Mouse (Mus musculus): Measurements from ENCODE around the gene Lrrc20. TPM values are rescaled to one million over a fixed set of nuclear protein-coding genes. Genes with fewer than 3 reads are reported as not detected.
A peak's percentile ranks its signal among the peaks of the same experiment; 100 is the strongest.

The Lrrc20 gene
- polyA plus RNA-seq, 1 experiment = 4.6 TPM

DNA sequence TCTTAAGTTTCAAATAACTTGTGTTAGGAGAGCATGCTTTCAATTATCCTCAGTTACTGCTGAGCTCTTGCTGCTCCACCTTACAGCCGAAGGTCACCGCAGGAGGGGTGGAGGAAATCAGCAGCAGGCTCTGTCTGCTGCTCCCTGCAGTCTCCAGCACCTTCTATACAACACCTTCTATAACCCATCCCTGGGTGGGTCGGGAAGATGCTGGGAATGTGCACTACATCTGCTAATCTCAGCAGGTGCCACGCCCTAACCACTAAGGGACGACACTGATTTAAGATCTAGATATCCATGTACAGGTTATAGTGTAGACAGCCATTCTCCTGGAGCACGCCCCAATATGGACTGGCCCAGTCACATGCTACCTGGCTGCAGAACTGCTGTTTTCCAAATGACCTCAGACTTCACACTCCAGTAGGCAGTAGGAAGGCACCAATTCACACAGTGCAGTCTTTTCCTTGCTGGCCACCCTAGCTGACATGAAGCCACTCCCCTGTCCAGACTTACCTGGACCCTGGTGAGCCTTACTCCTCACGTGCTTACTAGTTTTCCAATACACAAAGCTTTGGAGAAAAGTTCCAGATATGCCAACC lies 35.3 kb upstream of the Lrrc20 start:
- TF ChIP-seq CTCF (conservative IDR thresholded peaks at IDR 0.05; ENCODE audit: insufficient read depth, insufficient read length, low read depth, low read length) = no peak
- no peak for TF ChIP-seq POLR2A (IDR thresholded peaks at IDR 0.05; ENCODE audit: low read depth, low read length)
- WGBS = 42% methylated on average over 7 of the region's 7 CpGs
- no peaks in the 10 kb centered on the region for H3K36me3 ChIP-seq (ENCODE audit: control insufficient read depth, insufficient read depth, low read length)
- H3K4me3 ChIP-seq (ENCODE audit: insufficient read depth, low read depth, low read length) = no peak overlapping the region
- peak; percentile 90 for DNase-seq
- peak overlapping the region; percentile 34; the same call in 1 of the 2 replicates for H3K27ac ChIP-seq (ENCODE audit: insufficient read depth, low read depth, low read length)
- peaks cover 37% of the 10 kb centered on the region for H3K4me1 ChIP-seq (ENCODE audit: control insufficient read depth, insufficient read depth, low read length)
- H3K27me3 ChIP-seq (replicated peaks; ENCODE audit: control insufficient read depth, insufficient read depth, low read length) = no peaks in the 10 kb centered on the region

DNA sequence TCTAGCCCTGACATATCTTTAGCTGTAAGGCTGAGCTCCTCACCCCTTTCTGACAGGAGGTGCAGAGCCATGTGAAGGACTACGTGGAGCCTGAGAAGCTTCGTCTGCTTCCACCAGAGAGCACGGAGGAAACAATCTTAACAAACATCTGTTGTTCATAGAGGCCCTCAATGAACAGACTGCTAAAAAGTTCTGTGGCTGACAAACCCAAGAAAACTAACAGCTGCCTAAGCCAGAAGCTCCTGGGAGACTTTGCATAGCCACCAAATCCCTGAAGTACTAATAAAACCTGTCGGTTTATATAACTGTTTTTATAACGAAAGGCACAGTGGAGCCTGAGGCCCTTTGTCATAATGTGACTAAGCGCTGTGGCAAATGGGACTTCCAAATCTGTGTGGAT lies 32.1 kb upstream of the Lrrc20 start:
- 38% methylated on average over 6 of the region's 6 CpGs for WGBS
- Histone ChIP-seq H3K4me3 (ENCODE audit: insufficient read depth, low read depth, low read length) (no peak overlapping the region), H3K27ac (ENCODE audit: insufficient read depth, low read depth, low read length) (peak overlapping the region; percentile 73), H3K4me1 (ENCODE audit: control insufficient read depth, insufficient read depth, low read length) (peaks cover 60% of the 10 kb centered on the region), H3K36me3 (ENCODE audit: control insufficient read depth, insufficient read depth, low read length) (no peaks in the 10 kb centered on the region), H3K27me3 (replicated peaks; ENCODE audit: control insufficient read depth, insufficient read depth, low read length) (no peaks in the 10 kb centered on the region)
- DNase-seq = peak; percentile 10
- no peak for TF ChIP-seq POLR2A (IDR thresholded peaks at IDR 0.05; ENCODE audit: low read depth, low read length)
- no peak for TF ChIP-seq CTCF (conservative IDR thresholded peaks at IDR 0.05; ENCODE audit: insufficient read depth, insufficient read length, low read depth, low read length)

DNA sequence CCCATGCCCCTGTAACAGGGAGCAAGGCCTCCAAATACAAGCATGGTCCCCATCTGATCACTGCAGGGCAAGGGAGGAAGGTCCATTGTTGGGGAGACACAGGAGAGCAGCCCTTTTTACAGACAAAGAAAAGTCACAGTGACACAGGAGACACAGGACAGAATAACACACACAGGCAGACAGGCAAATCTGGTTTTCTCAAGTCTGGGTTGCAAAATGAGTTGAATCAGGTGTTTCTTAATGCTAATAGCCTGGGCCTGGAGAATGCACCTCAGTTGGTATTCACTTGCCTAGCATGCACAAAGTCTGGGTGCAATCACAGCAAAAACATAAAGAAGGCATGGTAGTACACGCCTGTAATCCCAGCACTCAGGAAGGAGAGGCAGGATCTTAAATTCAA lies 31.7 kb upstream of the Lrrc20 start:
- DNase-seq = peak; percentile 8
- WGBS = 34% methylated on average over 1 of the region's 1 CpGs
- no peak overlapping the region for H3K4me3 ChIP-seq (ENCODE audit: insufficient read depth, low read depth, low read length)
- H3K4me1 ChIP-seq (ENCODE audit: control insufficient read depth, insufficient read depth, low read length) = peaks cover 64% of the 10 kb centered on the region
- no peaks in the 10 kb centered on the region for H3K36me3 ChIP-seq (ENCODE audit: control insufficient read depth, insufficient read depth, low read length)
- TF ChIP-seq POLR2A (IDR thresholded peaks at IDR 0.05; ENCODE audit: low read depth, low read length) (no peak), CTCF (conservative IDR thresholded peaks at IDR 0.05; ENCODE audit: insufficient read depth, insufficient read length, low read depth, low read length) (no peak)
- no peaks in the 10 kb centered on the region for H3K27me3 ChIP-seq (replicated peaks; ENCODE audit: control insufficient read depth, insufficient read depth, low read length)
- H3K27ac ChIP-seq (ENCODE audit: insufficient read depth, low read depth, low read length) = peak overlapping the region; percentile 73

DNA sequence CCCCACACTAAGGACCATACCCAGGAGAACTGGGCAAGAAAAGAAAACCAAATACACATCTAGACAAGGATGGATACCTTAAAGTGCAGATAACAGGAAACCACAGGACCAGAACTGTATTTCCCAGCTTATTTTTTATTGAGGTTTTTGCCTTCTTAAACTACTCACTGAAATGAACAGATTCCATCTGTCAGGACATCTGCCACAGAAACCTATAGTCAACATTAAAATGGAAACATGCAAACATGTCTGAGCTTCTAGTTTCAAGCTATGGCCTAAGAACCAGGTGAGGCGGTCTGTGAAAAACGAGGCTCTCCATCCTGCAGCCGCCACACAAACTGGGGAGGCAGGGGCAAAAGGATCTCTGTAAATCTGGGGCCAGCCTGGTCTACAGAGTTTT lies 30.6 kb upstream of the Lrrc20 start:
- H3K4me1 ChIP-seq (ENCODE audit: control insufficient read depth, insufficient read depth, low read length) = peaks cover 71% of the 10 kb centered on the region
- H3K36me3 ChIP-seq (ENCODE audit: control insufficient read depth, insufficient read depth, low read length) = no peaks in the 10 kb centered on the region
- peak; percentile 0 for DNase-seq
- TF ChIP-seq POLR2A (IDR thresholded peaks at IDR 0.05; ENCODE audit: low read depth, low read length) (no peak), CTCF (conservative IDR thresholded peaks at IDR 0.05; ENCODE audit: insufficient read depth, insufficient read length, low read depth, low read length) (no peak)
- H3K27me3 ChIP-seq (replicated peaks; ENCODE audit: control insufficient read depth, insufficient read depth, low read length) = no peaks in the 10 kb centered on the region
- H3K27ac ChIP-seq (ENCODE audit: insufficient read depth, low read depth, low read length) = 0 out of 2 replicates have a peak overlapping the region, but pooled peaks have one; percentile 29
- WGBS = 71% methylated on average over 3 of the region's 3 CpGs
- no peak overlapping the region for H3K4me3 ChIP-seq (ENCODE audit: insufficient read depth, low read depth, low read length)

DNA sequence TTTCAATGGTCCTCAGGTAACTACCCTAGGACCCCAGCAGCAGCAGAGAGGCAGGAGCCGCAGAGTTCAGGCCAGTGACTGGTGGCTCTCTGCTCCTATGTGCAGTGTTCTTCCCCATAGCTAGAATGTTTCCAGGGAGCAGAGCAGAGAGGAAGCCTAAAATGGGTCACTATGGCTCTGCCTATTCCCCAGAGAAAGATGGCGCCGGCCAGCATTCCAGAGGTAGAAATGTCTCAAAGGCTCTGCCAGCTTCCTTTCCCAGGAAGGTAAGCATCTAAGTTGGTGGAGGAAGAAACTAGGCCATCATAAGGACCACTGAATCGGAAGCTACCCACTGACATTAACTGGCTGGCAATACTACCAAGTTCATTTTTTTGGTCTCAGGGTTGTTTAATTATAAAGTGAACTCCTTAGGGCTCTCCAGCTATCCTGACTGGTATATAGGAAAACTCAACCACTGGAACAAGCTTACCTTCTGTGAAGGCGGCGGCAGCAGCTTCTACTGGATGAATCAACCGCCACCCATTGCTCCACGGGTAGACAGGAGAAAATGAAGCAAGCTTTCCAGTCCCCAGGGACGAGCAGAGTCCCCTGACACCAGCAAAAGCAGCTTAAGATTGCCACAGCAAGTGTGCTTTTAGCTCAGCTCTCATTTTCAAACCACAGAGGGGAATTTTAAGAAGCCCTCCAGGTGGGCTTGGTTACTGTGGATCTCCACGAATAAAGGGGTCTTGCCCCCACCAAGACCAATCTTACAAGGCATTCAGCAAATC lies 27.8 kb upstream of the Lrrc20 start:
- no peak for DNase-seq
- Histone ChIP-seq H3K27me3 (replicated peaks; ENCODE audit: control insufficient read depth, insufficient read depth, low read length) (no peaks in the 10 kb centered on the region), H3K4me1 (ENCODE audit: control insufficient read depth, insufficient read depth, low read length) (peaks cover 65% of the 10 kb centered on the region), H3K4me3 (ENCODE audit: insufficient read depth, low read depth, low read length) (no peak overlapping the region), H3K36me3 (ENCODE audit: control insufficient read depth, insufficient read depth, low read length) (no peaks in the 10 kb centered on the region), H3K27ac (ENCODE audit: insufficient read depth, low read depth, low read length) (no peak overlapping the region)
- 45% methylated on average over 10 of the region's 10 CpGs for WGBS
- TF ChIP-seq POLR2A (IDR thresholded peaks at IDR 0.05; ENCODE audit: low read depth, low read length) (no peak), CTCF (conservative IDR thresholded peaks at IDR 0.05; ENCODE audit: insufficient read depth, insufficient read length, low read depth, low read length) (no peak)

DNA sequence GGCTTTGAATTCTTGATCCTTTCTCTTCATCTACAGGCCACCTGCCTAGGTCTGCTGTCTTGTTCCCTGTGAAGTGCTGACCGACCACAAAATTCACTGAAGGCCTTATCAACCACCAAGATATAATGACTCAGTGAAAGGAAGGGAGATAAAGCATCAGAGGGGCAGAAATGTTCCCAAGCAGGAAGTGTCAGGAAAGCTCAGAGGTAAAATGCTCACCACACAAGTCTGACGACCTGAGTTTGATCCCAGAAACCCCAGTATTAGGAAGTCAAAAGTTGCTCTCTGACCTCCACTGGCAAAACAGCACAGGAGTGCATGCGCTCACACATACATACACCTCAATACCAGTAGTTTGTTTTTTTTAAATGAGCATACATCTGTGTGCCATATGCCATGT lies 26.8 kb upstream of the Lrrc20 start:
- peak overlapping the region; percentile 44 for H3K27ac ChIP-seq (ENCODE audit: insufficient read depth, low read depth, low read length)
- 62% methylated on average over 3 of the region's 3 CpGs for WGBS
- H3K4me1 ChIP-seq (ENCODE audit: control insufficient read depth, insufficient read depth, low read length) = peaks cover 55% of the 10 kb centered on the region
- H3K27me3 ChIP-seq (replicated peaks; ENCODE audit: control insufficient read depth, insufficient read depth, low read length) = no peaks in the 10 kb centered on the region
- no peak for DNase-seq
- TF ChIP-seq POLR2A (IDR thresholded peaks at IDR 0.05; ENCODE audit: low read depth, low read length) = no peak
- no peak for TF ChIP-seq CTCF (conservative IDR thresholded peaks at IDR 0.05; ENCODE audit: insufficient read depth, insufficient read length, low read depth, low read length)
- no peaks in the 10 kb centered on the region for H3K36me3 ChIP-seq (ENCODE audit: control insufficient read depth, insufficient read depth, low read length)
- no peak overlapping the region for H3K4me3 ChIP-seq (ENCODE audit: insufficient read depth, low read depth, low read length)

DNA sequence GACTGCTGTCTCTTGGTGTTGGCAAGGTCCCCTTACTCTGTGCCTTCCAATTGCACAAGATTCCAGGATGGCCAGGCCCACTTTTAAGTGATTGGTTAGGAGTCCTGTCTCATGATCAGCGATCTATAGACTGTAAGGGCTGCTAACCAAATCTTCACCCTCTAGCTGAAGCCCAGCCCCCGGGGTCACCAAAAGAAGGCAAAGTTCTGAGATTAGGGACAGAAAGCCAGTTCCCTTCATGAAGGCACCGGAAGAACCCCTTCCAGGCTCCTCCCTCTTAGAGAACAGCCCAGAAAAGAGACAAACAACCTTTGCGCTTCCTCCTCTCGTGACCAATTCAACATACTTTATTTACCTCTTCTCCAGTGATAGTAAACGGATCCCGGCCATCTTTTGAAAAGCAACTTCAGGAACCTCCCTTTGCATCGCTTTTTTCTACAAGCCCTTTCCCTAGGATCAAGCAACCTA lies 24.1 kb upstream of the Lrrc20 start:
- TF ChIP-seq CTCF (conservative IDR thresholded peaks at IDR 0.05; ENCODE audit: insufficient read depth, insufficient read length, low read depth, low read length) = no peak
- no peak for TF ChIP-seq POLR2A (IDR thresholded peaks at IDR 0.05; ENCODE audit: low read depth, low read length)
- DNase-seq = peak; percentile 79
- Histone ChIP-seq H3K27me3 (replicated peaks; ENCODE audit: control insufficient read depth, insufficient read depth, low read length) (no peaks in the 10 kb centered on the region), H3K4me3 (ENCODE audit: insufficient read depth, low read depth, low read length) (peak overlapping the region; percentile 97), H3K27ac (ENCODE audit: insufficient read depth, low read depth, low read length) (peak overlapping the region; percentile 75), H3K36me3 (ENCODE audit: control insufficient read depth, insufficient read depth, low read length) (no peaks in the 10 kb centered on the region), H3K4me1 (ENCODE audit: control insufficient read depth, insufficient read depth, low read length) (peaks cover 36% of the 10 kb centered on the region)
- under 1% methylated on average over 8 of the region's 8 CpGs for WGBS

All from kidney, adult 2 months (tissue).